Mouse (Mus musculus): ENCODE data around the gene Mrgprd. TPM values are rescaled to one million over a fixed set of nuclear protein-coding genes. Genes with fewer than 3 reads are reported as not detected.

The Mrgprd gene
- polyA plus RNA-seq, 1 experiment, result not detected

- TF ChIP-seq POLR2A (IDR thresholded peaks at IDR 0.05; ENCODE audit: low read depth, low read length) (no peak), CTCF (conservative IDR thresholded peaks at IDR 0.05; ENCODE audit: insufficient read depth, insufficient read length, low read depth, low read length) (no peak)
- Histone ChIP-seq H3K36me3 (ENCODE audit: control insufficient read depth, insufficient read depth, low read length) (no peaks in the 10 kb centered on the region), H3K27me3 (replicated peaks; ENCODE audit: control insufficient read depth, insufficient read depth, low read length) (no peaks in the 10 kb centered on the region), H3K4me3 (ENCODE audit: insufficient read depth, low read depth, low read length) (no peak overlapping the region), H3K27ac (ENCODE audit: insufficient read depth, low read depth, low read length) (no peak overlapping the region), H3K4me1 (ENCODE audit: control insufficient read depth, insufficient read depth, low read length) (no peaks in the 10 kb centered on the region)
- peak; percentile 40 for DNase-seq
- 47% methylated on average over 1 of the region's 1 CpGs for WGBS
Measured at GRCm38 (mm10) chr7:145332376-145333041, 17.9 kb downstream of the Mrgprd start.

- no peak for TF ChIP-seq CTCF (conservative IDR thresholded peaks at IDR 0.05; ENCODE audit: insufficient read depth, insufficient read length, low read depth, low read length)
- TF ChIP-seq POLR2A (IDR thresholded peaks at IDR 0.05; ENCODE audit: low read depth, low read length), result no peak
- Histone ChIP-seq H3K4me3 (ENCODE audit: insufficient read depth, low read depth, low read length) (no peak overlapping the region), H3K36me3 (ENCODE audit: control insufficient read depth, insufficient read depth, low read length) (no peaks in the 10 kb centered on the region), H3K27me3 (replicated peaks; ENCODE audit: control insufficient read depth, insufficient read depth, low read length) (no peaks in the 10 kb centered on the region), H3K4me1 (ENCODE audit: control insufficient read depth, insufficient read depth, low read length) (no peaks in the 10 kb centered on the region), H3K27ac (ENCODE audit: insufficient read depth, low read depth, low read length) (no peak overlapping the region)
- WGBS, result 91% methylated on average over 6 of the region's 6 CpGs
- DNase-seq, result no peak
Measured at GRCm38 (mm10) chr7:145333936-145334335, 19.3 kb downstream of the Mrgprd start.

- no peaks in the 10 kb centered on the region for H3K4me1 ChIP-seq (ENCODE audit: control insufficient read depth, insufficient read depth, low read length)
- H3K27me3 ChIP-seq (replicated peaks; ENCODE audit: control insufficient read depth, insufficient read depth, low read length), result no peaks in the 10 kb centered on the region
- H3K4me3 ChIP-seq (ENCODE audit: insufficient read depth, low read depth, low read length), result no peak overlapping the region
- no peak overlapping the region for H3K27ac ChIP-seq (ENCODE audit: insufficient read depth, low read depth, low read length)
- H3K36me3 ChIP-seq (ENCODE audit: control insufficient read depth, insufficient read depth, low read length), result no peaks in the 10 kb centered on the region
- TF ChIP-seq CTCF (conservative IDR thresholded peaks at IDR 0.05; ENCODE audit: insufficient read depth, insufficient read length, low read depth, low read length) (no peak), POLR2A (IDR thresholded peaks at IDR 0.05; ENCODE audit: low read depth, low read length) (no peak)
- DNase-seq, result no peak
- 62% methylated on average over 4 of the region's 4 CpGs for WGBS
Measured at GRCm38 (mm10) chr7:145334428-145335027, 19.9 kb downstream of the Mrgprd start.

GRCm38 (mm10) chr7:145335199-145335598, 20.6 kb downstream of the Mrgprd start:
- H3K4me3 ChIP-seq (ENCODE audit: insufficient read depth, low read depth, low read length), result no peak overlapping the region
- DNase-seq, result no peak
- TF ChIP-seq POLR2A (IDR thresholded peaks at IDR 0.05; ENCODE audit: low read depth, low read length) (no peak), CTCF (conservative IDR thresholded peaks at IDR 0.05; ENCODE audit: insufficient read depth, insufficient read length, low read depth, low read length) (no peak)
- H3K27me3 ChIP-seq (replicated peaks; ENCODE audit: control insufficient read depth, insufficient read depth, low read length), result no peaks in the 10 kb centered on the region
- H3K4me1 ChIP-seq (ENCODE audit: control insufficient read depth, insufficient read depth, low read length), result no peaks in the 10 kb centered on the region
- no peaks in the 10 kb centered on the region for H3K36me3 ChIP-seq (ENCODE audit: control insufficient read depth, insufficient read depth, low read length)
- no peak overlapping the region for H3K27ac ChIP-seq (ENCODE audit: insufficient read depth, low read depth, low read length)

GRCm38 (mm10) chr7:145335616-145336332, 21.1 kb downstream of the Mrgprd start:
- no peaks in the 10 kb centered on the region for H3K4me1 ChIP-seq (ENCODE audit: control insufficient read depth, insufficient read depth, low read length)
- no peaks in the 10 kb centered on the region for H3K27me3 ChIP-seq (replicated peaks; ENCODE audit: control insufficient read depth, insufficient read depth, low read length)
- H3K36me3 ChIP-seq (ENCODE audit: control insufficient read depth, insufficient read depth, low read length), result no peaks in the 10 kb centered on the region
- WGBS, result 88% methylated on average over 3 of the region's 3 CpGs
- H3K27ac ChIP-seq (ENCODE audit: insufficient read depth, low read depth, low read length), result no peak overlapping the region
- no peak for TF ChIP-seq POLR2A (IDR thresholded peaks at IDR 0.05; ENCODE audit: low read depth, low read length)
- TF ChIP-seq CTCF (conservative IDR thresholded peaks at IDR 0.05; ENCODE audit: insufficient read depth, insufficient read length, low read depth, low read length), result no peak
- H3K4me3 ChIP-seq (ENCODE audit: insufficient read depth, low read depth, low read length), result no peak overlapping the region
- DNase-seq, result no peak

GRCm38 (mm10) chr7:145337889-145338288, 23.3 kb downstream of the Mrgprd start:
- DNase-seq, result no peak
- no peak for TF ChIP-seq POLR2A (IDR thresholded peaks at IDR 0.05; ENCODE audit: low read depth, low read length)
- no peak for TF ChIP-seq CTCF (conservative IDR thresholded peaks at IDR 0.05; ENCODE audit: insufficient read depth, insufficient read length, low read depth, low read length)
- Histone ChIP-seq H3K4me3 (ENCODE audit: insufficient read depth, low read depth, low read length) (no peak overlapping the region), H3K27me3 (replicated peaks; ENCODE audit: control insufficient read depth, insufficient read depth, low read length) (no peaks in the 10 kb centered on the region), H3K27ac (ENCODE audit: insufficient read depth, low read depth, low read length) (no peak overlapping the region), H3K4me1 (ENCODE audit: control insufficient read depth, insufficient read depth, low read length) (no peaks in the 10 kb centered on the region), H3K36me3 (ENCODE audit: control insufficient read depth, insufficient read depth, low read length) (no peaks in the 10 kb centered on the region)
- 72% methylated on average over 2 of the region's 2 CpGs for WGBS

GRCm38 (mm10) chr7:145340248-145340904, 25.7 kb downstream of the Mrgprd start:
- no peak for DNase-seq
- 76% methylated on average over 5 of the region's 5 CpGs for WGBS
- no peaks in the 10 kb centered on the region for H3K4me1 ChIP-seq (ENCODE audit: control insufficient read depth, insufficient read depth, low read length)

More at GRCm38 (mm10) chr7:145340248-145340904, 25.7 kb downstream of the Mrgprd start:
- H3K27me3 ChIP-seq (replicated peaks; ENCODE audit: control insufficient read depth, insufficient read depth, low read length), result no peaks in the 10 kb centered on the region
- TF ChIP-seq CTCF (conservative IDR thresholded peaks at IDR 0.05; ENCODE audit: insufficient read depth, insufficient read length, low read depth, low read length), result no peak
- TF ChIP-seq POLR2A (IDR thresholded peaks at IDR 0.05; ENCODE audit: low read depth, low read length), result no peak
- no peaks in the 10 kb centered on the region for H3K36me3 ChIP-seq (ENCODE audit: control insufficient read depth, insufficient read depth, low read length)
- H3K27ac ChIP-seq (ENCODE audit: insufficient read depth, low read depth, low read length), result no peak overlapping the region
- no peak overlapping the region for H3K4me3 ChIP-seq (ENCODE audit: insufficient read depth, low read depth, low read length)

Other genes starting within 250 kb of the Mrgprd start
- 0.42 and 0.88 TPM in 2 replicates for gene 1810010D01Rik, start 106.7 kb upstream of the Mrgprd start, polyA plus RNA-seq (2012; rRNA removed)
- 9.5 and 11.7 TPM in 2 replicates for gene Tpcn2, start 30.8 kb upstream of the Mrgprd start, polyA plus RNA-seq (2012; rRNA removed)
- gene Mrgprf, start 14.0 kb upstream of the Mrgprd start, polyA plus RNA-seq (2012; rRNA removed), result 6.5 and 8.9 TPM in 2 replicates